Mouse (Mus musculus) brain, adult 10 weeks (tissue): ENCODE results near the gene Tmed6. TPM values are rescaled to one million over a fixed set of nuclear protein-coding genes. Genes with fewer than 3 reads are reported as not detected.

Experiments
- polyA plus RNA-seq: library from polyadenylated mRNA; stranded (reverse); fragments of 350-450 nt; fragmentation: Illumina TruSeq; extraction: RNeasy Lipid Tissue Mini Kit (QIAGEN cat#74804); gene quantifications from one replicate; pipeline ENCODE4 v1.2.3, GENCODE M21; 2015; ENCODE audit warnings: low read depth, low replicate concordance

The Tmed6 gene
- polyA plus RNA-seq, result not detected

GRCm38 (mm10) chr8:107065511-107066496, at the start of gene Tmed6:
TSS of gene Tmed6 (minus strand) at chr8:107065644.

GRCm38 (mm10) chr8:107096366-107097036, 31.1 kb upstream of the Tmed6 start, which contains the start of gene Terf2:
TSS of gene Terf2 (minus strand) at chr8:107096547.

GRCm38 (mm10) chr8:107056076-107056972, 9.1 kb downstream of the Tmed6 start, which contains the start of the genes Cog8 and Nip7:
TSS of gene Cog8 (minus strand) at chr8:107056689.
TSS of gene Nip7 (plus strand) at chr8:107056877.

GRCm38 (mm10) chr8:107048061-107048941, 17.1 kb downstream of the Tmed6 start, which contains the start of gene Pdf:
TSS of gene Pdf (minus strand) at chr8:107048614.

GRCm38 (mm10) chr8:107030650-107031576, 34.5 kb downstream of the Tmed6 start, which contains the start of gene Vps4a:
TSS of gene Vps4a (plus strand) at chr8:107031222.

Other genes starting within 250 kb of the Tmed6 start
- gene Has3, start 195.4 kb downstream of the Tmed6 start, polyA plus RNA-seq, result 1.2 TPM
- gene Utp4, start 172.0 kb downstream of the Tmed6 start, polyA plus RNA-seq, result 26.7 TPM
- 7.2 TPM for gene Sntb2, start 129.9 kb downstream of the Tmed6 start, polyA plus RNA-seq
- gene Vps4a, start 34.4 kb downstream of the Tmed6 start, polyA plus RNA-seq, result 124 TPM
- 34.1 TPM for gene Pdf, start 17.0 kb downstream of the Tmed6 start, polyA plus RNA-seq
- gene Cog8, start 9.0 kb downstream of the Tmed6 start, polyA plus RNA-seq, result 27.1 TPM
- 45.9 TPM for gene Nip7, start 8.8 kb downstream of the Tmed6 start, polyA plus RNA-seq
- 34.8 TPM for gene Terf2, start 30.9 kb upstream of the Tmed6 start, polyA plus RNA-seq
- gene Cyb5b, start 85.0 kb upstream of the Tmed6 start, polyA plus RNA-seq, result 93.6 TPM
- 27.3 TPM for gene Nfat5, start 227.8 kb upstream of the Tmed6 start, polyA plus RNA-seq